Mouse (Mus musculus): ENCODE results near the gene Ptpa.

GRCm38 (mm10) chr2:30487597-30487996, 71.8 kb downstream of the Ptpa start:
- no peak for TF ChIP-seq CTCF (IDR thresholded peaks at IDR 0.05; ENCODE audit: borderline replicate concordance, insufficient read depth, low read length)
- no peak for TF ChIP-seq POLR2A (IDR thresholded peaks at IDR 0.05; ENCODE audit: low read depth, low read length)
